Mouse (Mus musculus) embryonic facial prominence, embryonic 14.5 days (tissue): ENCODE results near the gene Spred2. TPM values are rescaled to one million over a fixed set of nuclear protein-coding genes. Genes with fewer than 3 reads are reported as not detected.
"Not testable (repeated sequence)": the region's sequence is repeated elsewhere in the genome, so short reads cannot be mapped to it uniquely, and the experiment has no call there.

ENCODE experiments used
- ATAC-seq: fragments of 200-750 bp; cut with Nextera tagmentation; 2 replicates; pipeline ENCODE4 v1.8.0; 2017; ENCODE audit warnings: low read depth, moderate number of reproducible peaks, moderate TSS enrichment
- DNase-seq: peaks from one replicate; pipeline ENCODE4 v3.0.0-alpha.2; 2015; ENCODE audit warnings: low spot score
- H3K27ac ChIP-seq: fragments of 300-500 bp; sonication (generic); replicated peaks from 2 replicates; pipeline ENCODE4 v1.5.1; 2014; ENCODE audit warnings: low read depth, mild to moderate bottlenecking, low read length, moderate library complexity
- H3K27me3 ChIP-seq: fragments of 300-500 bp; sonication (generic); replicated peaks from 2 replicates; pipeline ENCODE4 v1.6.1; 2014; ENCODE audit warnings: low read length; ENCODE audit not compliant: control insufficient read depth, insufficient read depth
- H3K36me3 ChIP-seq: fragments of 300-500 bp; sonication (generic); 2 replicates; pipeline ENCODE4 v1.6.1; 2014; ENCODE audit warnings: low read length, mixed read lengths; ENCODE audit not compliant: control insufficient read depth, insufficient read depth
- H3K4me1 ChIP-seq: fragments of 300-500 bp; sonication (generic); 2 replicates; pipeline ENCODE4 v1.6.1; 2014; ENCODE audit warnings: antibody characterized with exemption, low read length; ENCODE audit not compliant: control insufficient read depth, insufficient read depth
- H3K4me2 ChIP-seq: fragments of 300-500 bp; sonication (generic); 2 replicates; pipeline ENCODE4 v1.6.1; 2014; ENCODE audit warnings: low read depth, mild to moderate bottlenecking, low read length, moderate library complexity, mixed read lengths
- H3K4me3 ChIP-seq: fragments of 300-500 bp; sonication (generic); 2 replicates; pipeline ENCODE4 v1.5.1; 2014; ENCODE audit warnings: low read depth, mild to moderate bottlenecking, low read length
- H3K9ac ChIP-seq: fragments of 300-500 bp; sonication (generic); 2 replicates; pipeline ENCODE4 v1.6.1; 2014; ENCODE audit warnings: low read depth, mild to moderate bottlenecking, low read length, moderate library complexity, mixed read lengths
- H3K9me3 ChIP-seq: fragments of 300-500 bp; sonication (generic); 2 replicates; pipeline ENCODE4 v1.6.1; 2016; ENCODE audit warnings: low read length; ENCODE audit not compliant: control insufficient read depth
- WGBS: fragments of 180-500 bp; shearing (Covaris S2); extraction: QIAGEN DNeasy Blood & Tissue Kit; methylation state at CpG from one replicate; pipeline ENCODE4 v1.1.7; 2014; 5-methylcytosine and 5-hydroxymethylcytosine counted together
- polyA plus RNA-seq: library from polyadenylated mRNA; unstranded; fragments of >200 nt; fragmentation: Nextera tagmentation; extraction: Ambion mirVana; gene quantifications from 2 replicates; pipeline ENCODE4 v1.2.1, GENCODE M21; 2014

The Spred2 gene
- polyA plus RNA-seq, 1 experiment from 2014 or later, result 8.7 TPM

GRCm38 (mm10) chr11:20056168-20056567, 132.0 kb downstream of the Spred2 start:
- Histone ChIP-seq H3K9me3 (no peaks in the 10 kb centered on the region), H3K9ac (no peak overlapping the region), H3K27me3 (no peaks in the 10 kb centered on the region), H3K4me2 (no peak overlapping the region), H3K4me1 (no peaks in the 10 kb centered on the region), H3K36me3 (peaks cover 43% of the 10 kb centered on the region), H3K4me3 (no peak overlapping the region), H3K27ac (no peak overlapping the region)
- WGBS, result 72% methylated on average over 1 of the region's 1 CpGs
- ATAC-seq (no peak), DNase-seq (no peak)

- Histone ChIP-seq H3K36me3 (peaks cover 45% of the 10 kb centered on the region), H3K4me2 (no peak overlapping the region), H3K27me3 (no peaks in the 10 kb centered on the region), H3K9me3 (no peaks in the 10 kb centered on the region), H3K4me3 (no peak overlapping the region), H3K4me1 (no peaks in the 10 kb centered on the region), H3K9ac (no peak overlapping the region), H3K27ac (no peak overlapping the region)
- WGBS, result 74% methylated on average over 2 of the region's 2 CpGs
- ATAC-seq (0 out of 2 replicates have a peak, but pooled peaks have one; percentile 39), DNase-seq (no peak)
These were observed 133.3 kb downstream of the Spred2 start for GRCm38 (mm10) chr11:20057429-20057828.

- no peak for DNase-seq
- Histone ChIP-seq H3K9ac (no peak overlapping the region), H3K4me1 (no peaks in the 10 kb centered on the region), H3K27me3 (no peaks in the 10 kb centered on the region), H3K4me3 (no peak overlapping the region), H3K9me3 (no peaks in the 10 kb centered on the region), H3K27ac (no peak overlapping the region), H3K36me3 (peaks cover 59% of the 10 kb centered on the region), H3K4me2 (no peak overlapping the region)
- ATAC-seq, result no peak
- WGBS, result 83% methylated on average over 3 of the region's 3 CpGs
These were observed 135.6 kb downstream of the Spred2 start for GRCm38 (mm10) chr11:20059736-20060135.

GRCm38 (mm10) chr11:20062801-20063200, 138.6 kb downstream of the Spred2 start:
- H3K9me3 ChIP-seq, DNase-seq, H3K9ac ChIP-seq, H3K27ac ChIP-seq, H3K4me2 ChIP-seq, H3K4me1 ChIP-seq, H3K27me3 ChIP-seq, H3K4me3 ChIP-seq, ATAC-seq: not testable (repeated sequence)
- peaks cover 54% of the 10 kb centered on the region for H3K36me3 ChIP-seq
- 91% methylated on average over 9 of the region's 9 CpGs for WGBS

DNA sequence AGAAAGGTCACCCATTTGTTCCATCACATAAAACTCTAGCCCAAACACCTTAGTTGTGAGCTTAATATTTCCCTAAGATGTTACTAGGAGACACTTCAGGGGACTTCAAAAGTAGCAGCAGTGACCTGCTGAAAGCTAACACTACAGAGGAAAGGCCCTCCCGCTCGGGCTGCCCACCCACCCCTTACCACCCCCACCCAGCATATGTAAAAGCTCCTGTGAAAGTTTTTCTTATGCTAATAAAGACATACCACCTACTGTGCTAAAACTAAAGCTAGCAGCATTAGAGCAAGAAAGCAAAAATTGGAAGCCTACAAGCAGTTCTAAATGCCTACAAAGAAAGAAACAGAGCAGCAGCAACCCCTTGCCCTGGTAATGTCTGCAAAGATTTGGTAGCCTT, 139.9 kb downstream of the Spred2 start:
- 69% methylated on average over 2 of the region's 2 CpGs for WGBS
- not testable (repeated sequence) for ATAC-seq

GRCm38 (mm10) chr11:20064926-20065325, 140.8 kb downstream of the Spred2 start:
- H3K4me2 ChIP-seq, result no peak overlapping the region
- no peaks in the 10 kb centered on the region for H3K4me1 ChIP-seq
- no peak for DNase-seq
- no peak for ATAC-seq
- H3K27me3 ChIP-seq, result no peaks in the 10 kb centered on the region
- no peaks in the 10 kb centered on the region for H3K9me3 ChIP-seq
- H3K4me3 ChIP-seq, result no peak overlapping the region
- 94% methylated on average over 2 of the region's 2 CpGs for WGBS
- no peak overlapping the region for H3K27ac ChIP-seq
- peaks cover 59% of the 10 kb centered on the region for H3K36me3 ChIP-seq
- H3K9ac ChIP-seq, result no peak overlapping the region

More for the DNA sequence above, 139.9 kb downstream of the Spred2 start:
- not testable (repeated sequence) for H3K27ac ChIP-seq, H3K9me3 ChIP-seq, H3K4me3 ChIP-seq, H3K4me1 ChIP-seq, DNase-seq, H3K27me3 ChIP-seq, H3K4me2 ChIP-seq, H3K9ac ChIP-seq
- H3K36me3 ChIP-seq, result peaks cover 58% of the 10 kb centered on the region

DNA sequence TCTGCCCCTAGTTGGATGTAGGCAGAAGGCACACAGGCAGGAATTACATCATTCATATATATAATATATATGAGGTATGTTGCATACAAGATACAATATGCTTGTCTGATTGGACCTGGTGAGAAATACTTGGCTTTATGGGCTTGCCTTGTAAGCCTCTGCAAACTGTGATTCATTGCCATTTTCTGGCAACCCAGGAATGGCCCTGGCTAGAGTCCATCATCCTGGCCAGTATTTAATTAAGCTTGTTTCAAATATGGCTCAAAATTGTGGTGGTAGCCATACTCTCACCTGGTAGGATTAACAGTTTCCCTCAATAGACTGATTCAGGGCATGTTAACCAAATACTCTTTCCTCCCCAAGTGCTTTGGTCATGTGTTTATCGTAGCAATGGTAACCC, 141.9 kb downstream of the Spred2 start:
- DNase-seq, result no peak
- H3K27me3 ChIP-seq, result no peaks in the 10 kb centered on the region
- H3K4me2 ChIP-seq, result no peak overlapping the region
- H3K36me3 ChIP-seq, result peaks cover 60% of the 10 kb centered on the region
- H3K4me1 ChIP-seq, result no peaks in the 10 kb centered on the region
- ATAC-seq, result no peak
- no peak overlapping the region for H3K4me3 ChIP-seq
- H3K9me3 ChIP-seq, result no peaks in the 10 kb centered on the region
- 100% methylated on average over 1 of the region's 1 CpGs for WGBS
- H3K9ac ChIP-seq, result no peak overlapping the region
- no peak overlapping the region for H3K27ac ChIP-seq

GRCm38 (mm10) chr11:20067521-20067920, 143.3 kb downstream of the Spred2 start:
- no peaks in the 10 kb centered on the region for H3K4me1 ChIP-seq
- H3K27me3 ChIP-seq, result no peaks in the 10 kb centered on the region
- H3K9ac ChIP-seq, result no peak overlapping the region
- DNase-seq (peak; percentile 33), ATAC-seq (no peak)
- H3K9me3 ChIP-seq, result no peaks in the 10 kb centered on the region
- WGBS, result 63% methylated on average over 1 of the region's 1 CpGs
- no peak overlapping the region for H3K27ac ChIP-seq
- H3K4me2 ChIP-seq, result no peak overlapping the region
- H3K36me3 ChIP-seq, result peaks cover 70% of the 10 kb centered on the region
- H3K4me3 ChIP-seq, result no peak overlapping the region

- Histone ChIP-seq H3K4me3 (no peak overlapping the region), H3K4me2 (no peak overlapping the region), H3K36me3 (peaks cover 71% of the 10 kb centered on the region), H3K27me3 (no peaks in the 10 kb centered on the region), H3K27ac (no peak overlapping the region), H3K9ac (no peak overlapping the region), H3K4me1 (no peaks in the 10 kb centered on the region), H3K9me3 (no peaks in the 10 kb centered on the region)
- DNase-seq, result no peak
- ATAC-seq, result no peak
- WGBS, result 96% methylated on average over 6 of the region's 6 CpGs
These were observed 144.3 kb downstream of the Spred2 start for GRCm38 (mm10) chr11:20068346-20069004.
